Mouse (Mus musculus) induced T-regulatory cell, adult 2 months (primary cell): ENCODE results near the gene Gm42906.

Experiments used
- DNase-seq: peaks from one replicate; pipeline ENCODE4 v3.0.0-alpha.2; 2012; ENCODE audit warnings: low read depth

Gm42906 gene

GRCm38 (mm10) chr5:151145807-151146206 is 282.2 kb downstream of the Gm42906 start:
- DNase-seq = no peak

GRCm38 (mm10) chr5:151143955-151144354 is 284.0 kb downstream of the Gm42906 start:
- DNase-seq = no peak

- no peak for DNase-seq
Observed at GRCm38 (mm10) chr5:151142671-151143601, 285.0 kb downstream of the Gm42906 start.

GRCm38 (mm10) chr5:151142241-151142640 is 285.7 kb downstream of the Gm42906 start:
- no peak for DNase-seq

GRCm38 (mm10) chr5:151137901-151138300 is 290.1 kb downstream of the Gm42906 start:
- DNase-seq = no peak

GRCm38 (mm10) chr5:151137311-151137710 is 290.7 kb downstream of the Gm42906 start:
- no peak for DNase-seq

- no peak for DNase-seq
Observed at GRCm38 (mm10) chr5:151135965-151136364, 292.0 kb downstream of the Gm42906 start.

GRCm38 (mm10) chr5:151135078-151135826 is 292.7 kb downstream of the Gm42906 start:
- DNase-seq = no peak

GRCm38 (mm10) chr5:151134202-151134601 is 293.8 kb downstream of the Gm42906 start:
- DNase-seq = no peak

GRCm38 (mm10) chr5:151133744-151134143 is 294.2 kb downstream of the Gm42906 start:
- no peak for DNase-seq

GRCm38 (mm10) chr5:151129762-151130161 is 298.2 kb downstream of the Gm42906 start:
- DNase-seq = no peak

GRCm38 (mm10) chr5:151127298-151127717 is 300.7 kb downstream of the Gm42906 start:
- DNase-seq = no peak

- DNase-seq = no peak
Observed at GRCm38 (mm10) chr5:151126608-151127005, 301.4 kb downstream of the Gm42906 start.

GRCm38 (mm10) chr5:151125985-151126607 is 301.9 kb downstream of the Gm42906 start:
- DNase-seq = no peak

GRCm38 (mm10) chr5:151117846-151118245 is 310.1 kb downstream of the Gm42906 start:
- no peak for DNase-seq

- DNase-seq = no peak
Observed at GRCm38 (mm10) chr5:151116192-151116887, 311.6 kb downstream of the Gm42906 start.

- DNase-seq = no peak
Observed at GRCm38 (mm10) chr5:151112743-151113142, 315.2 kb downstream of the Gm42906 start.

GRCm38 (mm10) chr5:151111080-151111871 is 316.7 kb downstream of the Gm42906 start:
- no peak for DNase-seq

- no peak for DNase-seq
Observed at GRCm38 (mm10) chr5:151110461-151110908, 317.5 kb downstream of the Gm42906 start.

GRCm38 (mm10) chr5:151109822-151110221 is 318.1 kb downstream of the Gm42906 start:
- no peak for DNase-seq

GRCm38 (mm10) chr5:151108955-151109354 is 319.0 kb downstream of the Gm42906 start:
- no peak for DNase-seq
